Mouse (Mus musculus) thymus, adult 2 months (tissue): ENCODE data around the gene Fis1. TPM values are rescaled to one million over a fixed set of nuclear protein-coding genes. Genes with fewer than 3 reads are reported as not detected.

Source experiments
- DNase-seq: peaks from one replicate; pipeline ENCODE4 v3.0.0; 2021
- H3K27ac ChIP-seq: fragments of 200-500 bp; 2 replicates; pipeline ENCODE4 v1.5.1; 2012; ENCODE audit warnings: low read length, control low read depth; ENCODE audit not compliant: control insufficient read depth, insufficient read depth
- H3K27me3 ChIP-seq: fragments of 200-500 bp; 2 replicates; pipeline ENCODE4 v1.6.1; 2012; ENCODE audit warnings: mild to moderate bottlenecking, low read length, moderate library complexity, mixed read lengths; ENCODE audit not compliant: control insufficient read depth, insufficient read depth
- H3K36me3 ChIP-seq: fragments of 200-500 bp; 2 replicates; pipeline ENCODE4 v1.6.1; 2012; ENCODE audit warnings: mild to moderate bottlenecking, low read length, moderate library complexity; ENCODE audit not compliant: control insufficient read depth, insufficient read depth
- H3K4me1 ChIP-seq: fragments of 200-500 bp; replicated peaks from 2 replicates; pipeline ENCODE4 v1.6.1; 2012; ENCODE audit warnings: low read length; ENCODE audit not compliant: control insufficient read depth, insufficient read depth
- H3K4me3 ChIP-seq: fragments of 200-500 bp; 2 replicates; pipeline ENCODE4 v1.5.1; 2012; ENCODE audit warnings: mild to moderate bottlenecking, low read length, control low read depth, moderate library complexity; ENCODE audit not compliant: control insufficient read depth, insufficient read depth
- CTCF ChIP-seq: fragments of 200-500 bp; IDR thresholded peaks from 2 replicates; pipeline ENCODE4 v1.5.1; 2012; ENCODE audit warnings: mild to moderate bottlenecking, control low read depth, low read length, moderate library complexity, borderline replicate concordance; ENCODE audit not compliant: control insufficient read depth, poor library complexity, insufficient read depth; ENCODE audit errors: extremely low read depth
- POLR2A ChIP-seq: fragments of 200-500 bp; IDR thresholded peaks from 2 replicates; pipeline ENCODE4 v1.6.1; 2012; ENCODE audit warnings: mild to moderate bottlenecking, low read length, control low read depth, moderate library complexity; ENCODE audit not compliant: control insufficient read depth, poor library complexity, insufficient read depth; ENCODE audit errors: extremely low read depth
- WGBS: fragments of 180-500 bp; shearing (Covaris S2); methylation state at CpG from one replicate; pipeline ENCODE4 v1.1.7; 2018; 5-methylcytosine and 5-hydroxymethylcytosine counted together
- polyA plus RNA-seq: library from polyadenylated mRNA; depleted of rRNA; stranded (reverse); fragments of >200 nt; gene quantifications from 2 replicates; pipeline ENCODE4 v1.2.3, GENCODE M21; 2012

The Fis1 gene
- polyA plus RNA-seq, 1 experiment = 214 TPM

DNA sequence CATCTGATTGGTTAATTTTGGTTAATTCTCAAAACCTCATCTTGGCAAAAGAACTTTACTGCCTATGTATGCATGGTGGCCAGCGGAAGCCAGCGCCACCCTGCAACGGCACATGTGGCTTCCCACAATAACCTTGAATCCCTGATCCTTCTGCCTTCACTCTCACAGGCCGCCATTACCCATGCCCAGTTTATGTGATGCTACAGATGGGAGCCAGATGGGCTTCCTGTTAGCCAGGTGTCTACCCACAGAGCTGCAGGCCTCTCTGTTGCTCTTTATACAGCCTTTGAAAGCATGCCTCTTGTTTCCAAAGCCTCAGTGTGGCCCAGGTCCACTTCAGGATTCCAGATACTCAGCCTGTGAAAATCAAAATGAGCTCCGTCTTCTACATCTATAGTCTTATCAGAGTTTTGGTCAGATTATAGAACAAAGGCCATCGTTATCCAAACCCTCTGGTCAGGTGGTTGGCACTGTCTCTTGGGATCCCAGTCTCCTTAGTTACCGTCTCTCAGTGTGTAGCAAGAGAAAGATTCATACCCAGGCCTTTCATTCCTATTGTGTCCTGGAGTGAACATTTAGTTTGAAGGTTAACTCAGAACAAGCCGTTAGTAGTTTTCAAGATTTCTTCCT is 35.3 kb upstream of the Fis1 start:
- Histone ChIP-seq H3K27ac (no peak overlapping the region), H3K4me1 (peaks cover 5% of the 10 kb centered on the region), H3K36me3 (no peaks in the 10 kb centered on the region), H3K27me3 (no peaks in the 10 kb centered on the region), H3K4me3 (no peak overlapping the region)
- WGBS = 86% methylated on average over 8 of the region's 8 CpGs
- TF ChIP-seq CTCF (no peak), POLR2A (no peak)
- DNase-seq = no peak

DNA sequence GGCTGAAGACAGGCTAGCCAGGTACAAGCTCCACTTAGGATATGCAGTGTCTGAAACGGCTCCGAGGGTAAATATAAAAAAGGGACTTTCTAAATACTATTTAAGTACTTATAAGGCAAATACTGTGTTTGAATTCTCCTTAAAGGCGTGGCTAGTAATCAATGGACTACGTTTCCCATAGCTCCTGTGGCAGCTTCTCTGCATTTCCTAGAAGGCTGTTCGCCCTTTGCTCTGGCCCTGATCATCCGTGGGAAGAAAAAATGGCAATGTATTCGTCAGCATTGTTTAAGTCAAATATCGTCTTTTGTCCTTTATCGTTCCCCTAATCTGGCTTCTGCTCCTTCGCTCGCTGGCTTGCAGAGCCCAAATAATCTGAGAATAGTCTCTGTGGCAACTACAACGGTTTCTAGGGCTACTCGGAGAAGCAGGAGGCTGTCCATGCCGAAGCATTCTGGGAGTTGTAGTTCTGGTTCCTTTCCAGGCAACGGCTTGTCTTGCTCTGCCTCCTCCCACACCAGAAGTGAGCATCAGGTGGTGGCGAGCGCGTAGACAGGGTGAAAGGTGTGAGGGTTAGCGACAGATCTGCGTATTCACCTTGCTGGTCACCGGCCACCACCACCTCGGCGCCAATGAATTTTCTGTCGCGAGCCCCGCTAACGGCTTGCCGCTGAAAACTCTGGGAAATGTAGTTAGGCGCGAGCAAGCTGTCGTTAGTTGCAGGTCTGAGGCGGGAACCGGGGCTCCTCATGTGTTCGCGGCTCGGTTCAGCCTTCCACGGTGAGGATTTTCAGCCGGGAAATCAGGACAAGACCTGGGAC is 34.2 kb upstream of the Fis1 start:
- peak; percentile 39; the same call in 1 of the 2 replicates for TF ChIP-seq CTCF
- TF ChIP-seq POLR2A = peak; percentile 25; the same call in 1 of the 2 replicates
- 1% methylated on average over 38 of the region's 38 CpGs for WGBS
- no peak overlapping the region for H3K27ac ChIP-seq
- no peaks in the 10 kb centered on the region for H3K27me3 ChIP-seq
- peaks cover 5% of the 10 kb centered on the region for H3K4me1 ChIP-seq
- peak; percentile 71 for DNase-seq
- no peaks in the 10 kb centered on the region for H3K36me3 ChIP-seq
- H3K4me3 ChIP-seq = peak overlapping the region; percentile 96

DNA sequence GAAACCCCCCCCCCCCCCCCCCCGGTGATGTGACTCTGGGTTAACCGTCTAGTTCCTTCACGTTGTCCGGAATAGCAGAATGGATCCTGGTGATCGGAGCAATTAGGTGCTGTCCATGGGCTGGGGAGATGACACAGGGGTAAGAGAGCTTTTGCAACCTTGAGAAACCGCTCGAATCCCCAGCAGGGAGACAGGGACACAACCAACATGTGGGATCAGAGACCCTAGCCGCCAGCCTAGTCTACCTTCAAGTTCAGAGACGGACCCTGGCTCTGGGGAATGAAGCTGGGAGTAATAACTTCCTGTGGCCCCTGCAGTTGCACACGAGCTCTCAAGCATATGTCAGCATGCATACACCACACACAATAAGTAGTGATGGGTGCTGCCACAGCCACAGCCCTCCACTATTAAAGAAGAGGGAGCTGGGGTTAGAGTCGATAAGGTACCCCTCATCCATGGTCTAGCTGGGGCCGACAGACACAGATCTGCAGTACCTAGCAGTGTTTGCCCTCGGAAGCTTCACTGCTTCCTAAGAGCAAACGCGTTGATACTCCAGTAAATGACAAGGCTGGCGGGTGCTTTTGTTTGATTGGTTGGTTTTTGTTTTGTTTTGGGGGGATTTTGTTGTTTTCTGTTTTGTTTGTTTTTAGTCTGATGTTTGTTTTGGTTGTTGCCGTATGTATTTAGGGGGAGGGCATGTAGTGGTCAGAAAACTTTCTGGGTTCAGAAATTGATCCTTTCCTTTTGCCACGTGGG is 33.4 kb upstream of the Fis1 start:
- Histone ChIP-seq H3K27ac (no peak overlapping the region), H3K36me3 (no peaks in the 10 kb centered on the region), H3K27me3 (no peaks in the 10 kb centered on the region), H3K4me3 (peak overlapping the region; percentile 96), H3K4me1 (peaks cover 5% of the 10 kb centered on the region)
- no peak for TF ChIP-seq CTCF
- no peak for TF ChIP-seq POLR2A
- DNase-seq = peak; percentile 11
- WGBS = 29% methylated on average over 17 of the region's 18 CpGs

GRCm38 (mm10) chr5:136922830-136923229 is 30.2 kb upstream of the Fis1 start:
- no peak overlapping the region for H3K4me3 ChIP-seq
- H3K36me3 ChIP-seq = no peaks in the 10 kb centered on the region
- no peaks in the 10 kb centered on the region for H3K27me3 ChIP-seq
- 89% methylated on average over 9 of the region's 9 CpGs for WGBS
- TF ChIP-seq POLR2A (no peak), CTCF (no peak)
- DNase-seq = no peak
- peaks cover 5% of the 10 kb centered on the region for H3K4me1 ChIP-seq
- H3K27ac ChIP-seq = no peak overlapping the region

DNA sequence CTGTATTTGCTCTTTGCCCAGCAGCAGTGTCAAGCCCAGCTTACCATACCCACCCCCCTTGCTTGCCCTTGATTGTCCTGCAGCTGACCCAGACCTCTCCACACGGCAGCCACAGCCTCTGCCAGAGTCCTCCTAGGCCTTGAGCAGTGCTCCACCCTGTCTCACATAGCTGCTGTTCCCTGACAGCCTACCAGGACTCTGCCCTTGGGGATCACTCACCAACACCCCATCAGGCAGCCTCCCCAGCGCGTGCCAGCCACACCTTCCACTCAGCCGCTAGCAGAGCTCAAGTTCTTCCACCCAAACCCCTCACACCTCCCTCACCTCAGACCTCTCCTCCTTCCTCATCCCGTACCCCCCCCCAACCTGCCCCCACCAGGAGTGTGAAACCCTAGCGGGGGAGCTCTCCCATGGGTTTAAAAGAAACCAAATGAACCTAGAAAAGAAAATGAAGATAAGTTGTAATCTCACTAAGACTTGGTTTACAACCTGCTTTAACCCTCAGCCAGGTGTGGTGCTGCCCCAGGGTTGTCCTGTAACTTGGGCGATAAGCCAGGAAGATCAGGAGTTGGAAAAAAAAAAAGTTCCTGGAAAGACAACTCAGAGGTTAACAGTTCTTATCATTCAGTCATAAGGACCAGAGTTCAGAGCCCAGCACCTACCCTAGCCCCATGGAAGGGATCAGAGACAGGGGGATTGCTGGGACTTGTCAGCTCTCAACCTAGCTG is 29.2 kb upstream of the Fis1 start:
- no peak for TF ChIP-seq CTCF
- H3K4me1 ChIP-seq = peaks cover 5% of the 10 kb centered on the region

DNA sequence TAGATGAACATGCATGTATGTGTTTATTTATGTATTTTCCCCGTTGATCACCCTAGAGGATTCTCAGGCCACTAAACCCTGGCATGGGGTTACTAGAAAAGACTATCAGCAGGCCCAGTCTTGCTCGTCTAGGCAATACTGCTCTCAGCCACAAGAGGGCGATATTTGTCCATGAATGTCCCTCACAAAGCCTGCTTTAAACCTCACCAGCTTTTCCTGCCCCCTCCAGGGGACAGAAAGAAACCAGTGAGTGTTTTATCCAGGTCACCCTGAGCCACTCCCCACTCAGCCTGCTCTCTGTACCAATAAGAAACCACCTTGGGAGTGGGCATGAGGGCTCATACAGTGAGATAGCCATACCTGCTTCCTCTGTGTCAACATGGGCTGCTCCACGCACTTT is 24.0 kb upstream of the Fis1 start:
- 24% methylated on average over 4 of the region's 4 CpGs for WGBS
- H3K4me3 ChIP-seq = no peak overlapping the region
- no peak overlapping the region for H3K27ac ChIP-seq

More for the DNA sequence above, 29.2 kb upstream of the Fis1 start:
- DNase-seq = no peak
- no peak overlapping the region for H3K27ac ChIP-seq
- 88% methylated on average over 7 of the region's 7 CpGs for WGBS
- H3K36me3 ChIP-seq = no peaks in the 10 kb centered on the region
- H3K4me3 ChIP-seq = no peak overlapping the region
- no peaks in the 10 kb centered on the region for H3K27me3 ChIP-seq

More for the DNA sequence above, 24.0 kb upstream of the Fis1 start:
- Histone ChIP-seq H3K27me3 (no peaks in the 10 kb centered on the region), H3K4me1 (no peaks in the 10 kb centered on the region), H3K36me3 (no peaks in the 10 kb centered on the region)
- DNase-seq = peak; percentile 80
- no peak for TF ChIP-seq POLR2A
- TF ChIP-seq CTCF = no peak
